Mouse (Mus musculus) cerebellum, adult 11 months (tissue): Measurements from ENCODE around the gene Olfr1329.
"Not testable (repeated sequence)": the region's sequence is repeated elsewhere in the genome, so short reads cannot be mapped to it uniquely, and the experiment has no call there.

ENCODE experiments used
- DNase-seq: peaks from one replicate; pipeline ENCODE4 v3.0.0; 2022

The Olfr1329 gene

DNA sequence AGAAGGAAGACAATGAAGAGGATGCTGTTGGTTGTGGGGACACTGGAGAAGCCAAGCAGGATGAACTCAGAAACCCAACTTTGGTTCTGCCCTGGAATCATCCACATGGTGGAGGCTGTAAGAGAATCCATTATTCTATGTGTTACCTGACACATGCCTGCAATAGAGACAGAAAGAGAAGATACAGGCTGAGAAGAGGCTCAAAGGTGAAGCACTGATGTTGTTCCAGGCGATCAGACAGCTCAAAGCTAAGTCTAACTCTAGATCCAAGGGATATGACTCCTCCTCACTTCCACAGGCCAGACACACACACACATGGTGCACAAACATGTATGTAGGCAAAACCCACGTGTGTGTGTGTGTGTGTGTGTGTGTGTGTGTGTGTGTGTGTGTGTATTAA is at the start of gene Olfr1329:
Olfr1329 (minus strand) TSS at position 101 of the 400 bp plus-strand sequence.
- DNase-seq, result not testable (repeated sequence)

DNA sequence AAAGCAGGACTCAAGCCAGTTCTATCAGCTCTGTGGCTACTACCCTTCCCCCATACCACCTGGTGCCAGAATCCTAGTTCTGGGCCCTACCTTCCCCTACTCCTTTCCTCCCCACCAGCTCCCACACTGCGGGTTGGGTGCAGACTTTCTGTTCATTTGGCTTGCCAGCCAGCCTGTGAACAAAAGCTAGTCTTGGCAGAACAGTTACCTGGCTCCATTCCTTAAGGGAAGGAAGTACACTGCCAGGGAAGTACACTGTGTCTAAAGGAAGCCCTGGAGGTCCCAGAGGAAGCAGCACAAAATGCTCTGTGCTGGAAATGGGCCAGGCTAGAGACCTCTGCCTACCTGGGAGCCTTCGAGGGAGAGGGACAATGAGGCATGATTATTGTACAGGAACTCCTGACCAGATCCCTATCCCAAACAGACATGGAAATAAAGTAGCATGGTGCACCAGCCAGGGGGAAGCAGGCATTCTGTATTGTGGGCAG is 43.9 kb upstream of the Olfr1329 start, which contains the start of gene Lao1:
Lao1 (plus strand) TSS at position 438 of the 488 bp plus-strand sequence.
- no peak for DNase-seq

DNA sequence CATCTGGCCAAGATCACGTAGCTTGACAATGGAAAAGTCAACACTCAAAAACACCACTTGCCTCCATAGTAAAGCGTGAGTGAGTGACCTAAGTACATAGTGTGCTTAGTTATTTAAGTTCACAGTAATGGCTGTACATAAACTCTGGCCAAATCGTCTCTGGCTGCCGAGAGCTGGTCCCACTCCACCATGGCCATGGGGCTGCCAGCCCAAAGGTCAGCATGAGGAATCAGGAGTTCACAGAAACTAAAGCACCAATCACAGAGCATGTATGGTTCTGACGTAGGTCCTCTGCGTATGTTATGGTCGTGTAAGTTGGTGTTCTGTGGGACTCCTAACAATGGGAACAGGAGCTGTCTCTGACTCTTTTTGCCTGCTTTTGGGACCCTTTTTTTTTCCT is 41.5 kb upstream of the Olfr1329 start:
- DNase-seq, result no peak

DNA sequence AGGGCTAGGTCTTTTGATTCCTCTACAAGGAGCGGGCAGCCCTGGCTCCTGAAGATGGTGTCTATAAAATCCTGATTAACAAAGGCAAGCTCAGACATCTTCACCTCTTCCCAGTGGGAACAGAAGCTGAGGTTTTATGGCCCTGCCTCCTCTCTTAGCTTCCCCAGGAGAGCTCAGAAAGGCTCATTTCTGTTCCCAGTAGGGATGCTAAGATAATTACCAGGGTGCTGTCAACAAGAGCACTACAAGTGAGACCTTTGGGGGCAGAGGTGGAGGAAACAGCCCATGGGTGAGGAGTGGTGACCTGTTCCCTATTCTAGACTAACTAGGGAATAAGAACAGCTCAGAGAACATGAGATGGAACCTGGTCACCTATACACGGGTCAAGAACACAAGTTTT is 21.2 kb upstream of the Olfr1329 start, which contains the start of gene Olfr1328:
Olfr1328 (minus strand) TSS at position 101 of the 400 bp plus-strand sequence.
- DNase-seq, result no peak

DNA sequence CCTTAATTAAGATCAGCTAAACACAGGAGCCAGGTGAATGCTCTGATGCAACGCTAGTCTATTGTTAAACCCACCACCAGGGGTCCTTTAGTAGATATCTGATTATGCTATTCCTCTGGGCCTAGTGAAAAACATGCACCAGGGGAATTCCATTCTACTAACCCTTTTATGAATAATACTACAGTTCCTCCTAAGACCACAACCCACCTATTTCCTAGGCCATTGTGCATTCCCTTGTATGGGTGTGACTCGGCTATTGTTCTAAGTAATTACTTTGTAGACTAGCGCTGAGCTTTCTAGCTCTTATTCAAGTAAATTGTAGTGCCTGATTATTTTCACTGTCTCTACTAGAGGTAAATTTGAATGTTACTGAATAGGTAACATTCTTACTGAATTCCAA is 14.1 kb upstream of the Olfr1329 start:
- DNase-seq, result not testable (repeated sequence)

DNA sequence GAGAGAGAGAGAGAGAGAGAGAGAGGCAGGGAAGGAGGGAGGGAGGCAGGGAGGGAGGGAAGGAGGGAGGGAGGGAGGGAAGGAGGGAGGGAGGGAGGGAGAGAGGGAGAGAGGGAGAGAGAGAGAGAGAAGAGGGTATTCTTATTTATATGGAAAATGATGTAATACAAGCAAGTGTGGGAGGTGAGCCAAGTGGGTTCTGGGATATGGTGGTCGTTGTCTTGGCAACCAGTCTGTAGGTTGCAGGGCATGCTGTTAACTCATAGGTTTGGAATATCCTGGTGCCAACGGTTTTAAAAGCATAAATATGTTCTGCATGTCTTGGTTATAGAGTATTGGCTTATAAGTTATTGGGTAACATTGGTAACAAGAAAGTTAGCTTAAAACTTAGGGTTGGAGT is 15.3 kb downstream of the Olfr1329 start:
- no peak for DNase-seq

DNA sequence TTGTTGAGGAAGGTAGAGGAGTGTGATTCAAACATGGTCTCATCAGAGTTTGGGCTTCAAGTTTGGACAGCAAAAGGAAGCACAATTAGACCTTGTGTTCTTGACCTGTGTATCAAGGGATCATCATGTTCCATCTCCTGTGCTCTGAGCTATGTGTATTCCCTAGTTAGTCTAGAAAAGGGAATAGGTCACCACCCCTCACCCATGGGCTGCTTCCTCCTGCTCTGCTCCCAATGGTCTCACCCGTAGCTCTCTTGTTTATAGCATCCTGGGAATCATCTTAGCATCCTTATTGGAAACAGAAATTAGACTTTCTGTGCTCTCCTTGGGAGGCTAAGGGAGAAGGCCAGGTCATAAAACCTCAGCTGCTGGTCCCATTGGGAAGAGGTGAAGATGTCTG is 29.0 kb downstream of the Olfr1329 start, which contains the start of gene Olfr1330:
Olfr1330 (plus strand) TSS at position 301 of the 400 bp plus-strand sequence.
- DNase-seq, result no peak

DNA sequence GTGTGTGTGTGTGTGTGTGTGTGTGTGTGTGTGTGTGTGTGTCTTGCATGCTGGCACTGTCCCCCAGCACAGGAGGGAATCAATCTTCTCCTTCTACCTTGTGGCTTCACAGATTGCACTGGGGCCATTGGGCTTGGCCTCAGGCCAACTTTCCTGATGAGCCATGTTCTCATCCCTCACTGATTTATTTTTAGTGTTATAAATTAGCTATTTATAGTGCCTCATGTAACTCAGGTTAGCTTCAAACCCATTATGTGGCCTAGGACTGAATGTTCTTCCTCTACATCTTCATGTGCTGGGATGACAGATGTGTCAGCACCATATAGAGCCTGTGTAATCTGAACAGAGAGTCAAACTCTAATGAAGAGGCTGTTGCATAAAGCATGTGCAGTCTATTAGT is 49.7 kb downstream of the Olfr1329 start:
- DNase-seq, result no peak
